Mouse (Mus musculus) C2C12 (cell line): Measurements from ENCODE around the gene Olfr193. TPM values are rescaled to one million over a fixed set of nuclear protein-coding genes. Genes with fewer than 3 reads are reported as not detected.
"Not testable (repeated sequence)": the region's sequence is repeated elsewhere in the genome, so short reads cannot be mapped to it uniquely, and the experiment has no call there.

Source experiments
- H3K27me3 ChIP-seq: one replicate; pipeline ENCODE4 v1.6.1; 2011; ENCODE audit not compliant: control insufficient read depth, insufficient read depth, insufficient read length
- H3K36me3 ChIP-seq: one replicate; pipeline ENCODE4 v1.6.1; 2011; ENCODE audit not compliant: control insufficient read depth, insufficient read depth
- H3K4me3 ChIP-seq: one replicate; pipeline ENCODE4 v1.5.1; 2011; ENCODE audit warnings: mild to moderate bottlenecking, control low read depth; ENCODE audit not compliant: poor library complexity, insufficient read depth, severe bottlenecking
- H3K79me2 ChIP-seq: one replicate; pipeline ENCODE4 v1.6.1; 2011; ENCODE audit not compliant: control insufficient read depth, insufficient read depth
- H3K79me3 ChIP-seq: one replicate; pipeline ENCODE4 v1.6.1; 2011; ENCODE audit warnings: low read depth, control low read depth
- H3ac ChIP-seq: one replicate; pipeline ENCODE3; 2011; ENCODE audit warnings: low read depth; ENCODE audit not compliant: control insufficient read depth, insufficient read length
- CEBPB ChIP-seq: IDR thresholded peaks from one replicate; pipeline ENCODE4 v1.6.1; 2011; ENCODE audit warnings: low read depth, mild to moderate bottlenecking, control low read depth, moderate library complexity
- CTCF ChIP-seq: IDR thresholded peaks from one replicate; pipeline ENCODE4 v1.5.1; 2011; ENCODE audit not compliant: control insufficient read depth, insufficient read depth, insufficient read length
- FOSL1 ChIP-seq: IDR thresholded peaks from one replicate; pipeline ENCODE4 v1.8.0; 2011; ENCODE audit warnings: mild to moderate bottlenecking, low read length; ENCODE audit not compliant: poor library complexity, insufficient read depth, severe bottlenecking
- MAX ChIP-seq: IDR thresholded peaks from one replicate; pipeline ENCODE4 v1.6.1; 2011; ENCODE audit warnings: mild to moderate bottlenecking, control low read depth
- MYOD1 ChIP-seq: IDR thresholded peaks from one replicate; pipeline ENCODE4 v1.6.1; 2011; ENCODE audit warnings: low read depth; ENCODE audit not compliant: control insufficient read depth, insufficient read length
- MYOG ChIP-seq: IDR thresholded peaks from one replicate; pipeline ENCODE4 v1.6.1; 2011; ENCODE audit not compliant: control insufficient read depth, insufficient read length; ENCODE audit errors: extremely low read depth
- USF1 ChIP-seq: IDR thresholded peaks from one replicate; pipeline ENCODE4 v1.6.1; 2011; ENCODE audit warnings: low read depth, mild to moderate bottlenecking, control low read depth, moderate library complexity
- polyA plus RNA-seq: library from polyadenylated mRNA; unstranded; fragments of >200 nt; fragmentation: generic; extraction: Trizol; gene quantifications from one replicate; pipeline ENCODE4 v1.2.1, GENCODE M21; 2012; ENCODE audit warnings: missing spikeins

The Olfr193 gene
- polyA plus RNA-seq, 1 experiment, result not detected

DNA sequence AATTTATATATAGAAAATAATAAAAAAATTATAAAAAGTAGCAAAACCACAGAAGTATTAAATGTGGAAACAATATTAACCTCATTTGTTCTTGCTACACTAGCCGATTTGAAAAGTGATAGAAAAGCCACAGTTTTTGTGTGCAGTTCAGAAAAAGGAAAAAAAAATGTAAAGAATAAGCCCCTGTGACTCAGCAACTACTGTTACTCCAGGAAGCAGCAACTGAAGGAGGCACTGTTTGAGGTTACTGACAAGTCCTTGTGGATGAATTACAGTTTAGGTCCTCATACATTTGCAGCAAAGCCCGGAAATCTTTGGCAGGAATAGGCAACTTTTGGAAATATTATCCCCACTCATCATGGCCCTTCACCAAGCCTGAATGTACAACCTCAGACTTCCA, 6.4 kb downstream of the Olfr193 start:
- Histone ChIP-seq H3K79me3 (no peaks in the 10 kb centered on the region), H3K79me2 (no peaks in the 10 kb centered on the region), H3ac (no peak overlapping the region), H3K4me3 (no peak overlapping the region), H3K36me3 (no peaks in the 10 kb centered on the region), H3K27me3 (no peaks in the 10 kb centered on the region)
- TF ChIP-seq FOSL1 (no peak), MYOD1 (no peak), USF1 (no peak), CEBPB (no peak), MAX (no peak)

DNA sequence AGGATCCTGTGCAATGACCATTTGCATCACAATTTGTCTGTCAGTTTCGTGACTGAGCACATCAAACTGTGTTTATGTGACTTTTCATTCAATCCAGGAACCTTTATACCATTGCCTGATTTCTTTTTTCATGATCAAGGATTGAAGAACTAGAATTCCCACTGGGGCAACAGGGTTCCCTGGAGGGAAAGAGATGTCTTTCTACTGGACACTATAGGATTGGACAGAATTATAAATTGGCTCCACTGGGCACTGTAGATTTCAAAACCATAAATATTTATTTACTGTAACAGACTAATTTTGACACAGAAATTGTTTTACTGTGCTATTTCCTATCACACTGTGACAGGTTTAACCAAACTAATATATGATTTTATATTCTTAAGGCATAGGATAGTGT, 22.0 kb downstream of the Olfr193 start, which contains the start of gene Olfr191:
Gene Olfr191, minus strand, starts transcription at position 101 of the 400 bp plus-strand sequence.
- not testable (repeated sequence) for H3ac ChIP-seq, H3K79me2 ChIP-seq, H3K4me3 ChIP-seq, H3K27me3 ChIP-seq, H3K36me3 ChIP-seq, H3K79me3 ChIP-seq

DNA sequence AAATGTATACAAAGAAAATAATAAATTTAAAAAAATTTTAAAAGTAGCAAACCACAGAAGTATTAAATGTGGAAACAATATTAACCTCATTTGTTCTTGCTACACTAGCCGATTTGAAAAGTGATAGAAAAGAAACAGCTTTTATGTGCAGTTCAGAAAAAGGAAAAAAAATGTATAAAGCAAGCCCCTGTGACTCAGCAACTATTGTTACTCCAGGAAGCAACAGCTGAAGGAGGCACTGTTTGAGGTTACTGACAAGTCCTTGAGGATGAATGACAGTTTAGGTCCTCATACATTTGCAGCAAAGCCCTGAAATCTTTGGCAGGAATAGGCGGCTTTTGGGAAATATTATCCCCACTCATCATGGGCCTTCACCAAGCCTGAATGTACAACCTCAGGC, 30.6 kb downstream of the Olfr193 start:
- not testable (repeated sequence) for H3K4me3 ChIP-seq, H3K79me3 ChIP-seq, H3K79me2 ChIP-seq, H3ac ChIP-seq, H3K27me3 ChIP-seq, H3K36me3 ChIP-seq

DNA sequence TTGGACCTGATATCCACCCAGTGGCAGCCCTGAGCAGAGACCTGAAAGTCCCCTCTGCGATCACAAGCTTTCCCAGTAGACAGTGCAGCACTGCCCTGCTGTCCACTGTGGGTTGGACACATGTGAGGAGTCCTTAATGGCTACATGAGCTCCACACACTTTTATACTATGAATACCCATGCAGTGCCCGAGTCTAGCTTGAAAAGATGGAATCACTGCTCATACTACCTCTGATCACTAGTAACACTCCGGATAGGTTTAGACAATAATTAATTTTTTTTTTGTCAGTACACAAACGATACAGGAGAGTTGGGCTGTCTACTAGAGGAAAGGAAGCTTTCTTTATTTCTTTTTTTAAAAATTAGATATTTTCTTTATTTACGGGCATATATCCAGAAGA, 33.8 kb downstream of the Olfr193 start, which contains the start of gene Olfr190:
Gene Olfr190, minus strand, starts transcription at position 101 of the 400 bp plus-strand sequence.
- H3K4me3 ChIP-seq, result no peak within 1 kb of the TSS
- H3K79me3 ChIP-seq, result no peaks in the 10 kb centered on the region
- no peaks in the 10 kb centered on the region for H3K27me3 ChIP-seq
- TF ChIP-seq MYOD1 (no peak), CEBPB (no peak), CTCF (no peak)
- H3K36me3 ChIP-seq, result no peaks in the 10 kb centered on the region
- H3K79me2 ChIP-seq, result no peaks in the 10 kb centered on the region
- no peak within 1 kb of the TSS for H3ac ChIP-seq

DNA sequence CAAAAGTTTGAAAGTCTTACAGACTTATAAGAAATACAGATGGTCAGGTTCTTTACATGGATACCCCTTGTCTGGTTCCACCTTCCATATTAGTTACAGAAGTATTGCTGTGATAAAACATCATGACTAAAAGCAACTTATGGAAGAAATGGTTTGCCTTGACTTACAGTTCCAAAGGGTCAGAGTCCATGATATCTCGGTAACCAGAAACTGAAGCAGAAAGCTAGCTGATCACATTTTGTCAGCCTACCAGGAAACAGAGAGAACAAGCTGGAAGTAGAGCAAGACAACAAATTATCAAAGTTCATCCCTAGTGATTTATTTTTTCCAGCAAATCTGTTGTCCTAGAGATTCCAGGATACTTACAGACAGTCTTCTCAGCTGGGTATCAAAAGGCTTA, 38.2 kb downstream of the Olfr193 start:
- H3K79me3 ChIP-seq, result no peaks in the 10 kb centered on the region
- TF ChIP-seq MYOG (no peak), MAX (no peak), CEBPB (no peak), USF1 (no peak), CTCF (no peak), MYOD1 (no peak)
- no peaks in the 10 kb centered on the region for H3K79me2 ChIP-seq
- no peak overlapping the region for H3ac ChIP-seq
- no peaks in the 10 kb centered on the region for H3K36me3 ChIP-seq
- no peak overlapping the region for H3K4me3 ChIP-seq
- no peaks in the 10 kb centered on the region for H3K27me3 ChIP-seq

DNA sequence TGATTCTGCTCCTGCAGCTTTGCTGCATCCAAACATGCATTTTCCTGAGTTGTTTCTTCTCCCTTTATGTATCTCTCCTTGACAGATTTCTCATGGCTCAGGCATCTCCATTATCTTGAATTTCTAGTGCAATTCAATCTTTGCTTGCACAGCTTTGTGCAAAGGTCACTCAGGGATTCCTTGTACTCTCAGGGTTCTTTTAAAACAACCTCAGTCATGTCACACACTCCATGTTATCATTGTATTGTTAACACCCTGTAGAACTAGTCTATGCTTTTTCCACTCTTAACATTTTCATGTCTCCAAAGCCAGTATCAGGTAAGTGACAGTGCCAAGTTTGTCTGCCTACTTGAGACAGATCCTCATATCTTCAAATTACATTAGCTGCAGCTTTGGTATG, 39.9 kb downstream of the Olfr193 start:
- H3K79me2 ChIP-seq, result no peaks in the 10 kb centered on the region
- TF ChIP-seq FOSL1 (no peak), CEBPB (no peak), MYOG (no peak), USF1 (no peak), MAX (no peak), MYOD1 (no peak), CTCF (no peak)
- H3K4me3 ChIP-seq, result no peak overlapping the region
- H3K36me3 ChIP-seq, result no peaks in the 10 kb centered on the region
- H3K79me3 ChIP-seq, result no peaks in the 10 kb centered on the region
- H3K27me3 ChIP-seq, result no peaks in the 10 kb centered on the region
- no peak overlapping the region for H3ac ChIP-seq

DNA sequence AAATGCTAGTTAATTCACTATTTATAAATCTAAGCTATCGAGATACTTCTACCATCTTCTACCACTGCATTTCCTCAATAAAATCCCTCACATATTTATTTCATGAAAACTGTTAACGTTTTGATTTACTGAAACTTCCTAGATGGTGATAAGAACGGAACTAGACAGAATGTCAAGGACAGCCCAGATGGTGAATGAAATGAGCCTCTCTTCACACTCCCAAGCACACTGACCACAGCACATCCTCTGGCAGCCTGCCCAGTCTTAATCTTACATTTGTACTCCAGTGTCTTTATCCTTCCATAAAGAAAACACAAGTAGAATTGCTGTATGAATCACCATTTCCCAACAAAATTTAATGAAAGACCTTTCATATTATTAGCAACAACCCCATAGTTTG, 49.3 kb downstream of the Olfr193 start:
- H3K79me3 ChIP-seq, H3K36me3 ChIP-seq, H3K79me2 ChIP-seq, H3K27me3 ChIP-seq, H3ac ChIP-seq, H3K4me3 ChIP-seq: not testable (repeated sequence)

Other genes starting within 250 kb of the Olfr193 start
- not detected for gene Olfr177, start 237.1 kb downstream of the Olfr193 start, polyA plus RNA-seq
- not detected for gene Olfr178, start 219.8 kb downstream of the Olfr193 start, polyA plus RNA-seq
- not detected for gene Olfr181, start 183.1 kb downstream of the Olfr193 start, polyA plus RNA-seq
- not detected for gene Olfr180, start 182.5 kb downstream of the Olfr193 start, polyA plus RNA-seq
- not detected for gene Olfr183, start 116.5 kb downstream of the Olfr193 start, polyA plus RNA-seq
- gene Olfr186, start 81.6 kb downstream of the Olfr193 start, polyA plus RNA-seq, result not detected
- gene Olfr187, start 72.1 kb downstream of the Olfr193 start, polyA plus RNA-seq, result not detected
- gene Olfr190, start 33.9 kb downstream of the Olfr193 start, polyA plus RNA-seq, result not detected
- gene Olfr191, start 22.1 kb downstream of the Olfr193 start, polyA plus RNA-seq, result not detected
- gene Olfr194, start 9.2 kb upstream of the Olfr193 start, polyA plus RNA-seq, result not detected
- gene Olfr195, start 35.2 kb upstream of the Olfr193 start, polyA plus RNA-seq, result not detected
- not detected for gene Olfr196, start 58.6 kb upstream of the Olfr193 start, polyA plus RNA-seq
- not detected for gene Olfr198, start 91.7 kb upstream of the Olfr193 start, polyA plus RNA-seq
- not detected for gene Olfr199, start 107.9 kb upstream of the Olfr193 start, polyA plus RNA-seq
- gene Olfr201, start 160.8 kb upstream of the Olfr193 start, polyA plus RNA-seq, result not detected
- gene Olfr202, start 174.9 kb upstream of the Olfr193 start, polyA plus RNA-seq, result not detected
- not detected for gene Olfr203, start 187.0 kb upstream of the Olfr193 start, polyA plus RNA-seq
- not detected for gene Olfr204, start 206.4 kb upstream of the Olfr193 start, polyA plus RNA-seq
- not detected for gene Olfr205, start 219.3 kb upstream of the Olfr193 start, polyA plus RNA-seq
- not detected for gene Olfr206, start 237.4 kb upstream of the Olfr193 start, polyA plus RNA-seq